Mouse (Mus musculus): Measurements from ENCODE around the gene Lmf1. TPM values are rescaled to one million over a fixed set of nuclear protein-coding genes. Genes with fewer than 3 reads are reported as not detected.

Lmf1 gene
- total RNA-seq, 1 experiment from 2014 or later: 6.7 TPM

Other genes starting within 250 kb of the Lmf1 start
- gene Tpsab1, start 233.5 kb upstream of the Lmf1 start, total RNA-seq (2017): not detected in 2 replicates
- gene Tpsb2, start 212.8 kb upstream of the Lmf1 start, total RNA-seq (2017): not detected in 2 replicates
- gene Tpsg1, start 209.8 kb upstream of the Lmf1 start, total RNA-seq (2017): not detected in 2 replicates
- 0.74 TPM in 1 of 2 replicates, not detected in the other for gene Cacna1h, start 145.3 kb upstream of the Lmf1 start, total RNA-seq (2017)
- gene Tekt4, start 124.5 kb upstream of the Lmf1 start, total RNA-seq (2017): not detected in 2 replicates
- not detected in 2 replicates for gene Sstr5, start 81.8 kb upstream of the Lmf1 start, total RNA-seq (2017)
- gene Sox8, start 8.4 kb upstream of the Lmf1 start, total RNA-seq (2017): not detected in 2 replicates
- not detected in 2 replicates for gene Gng13, start 138.1 kb downstream of the Lmf1 start, total RNA-seq (2017)
- gene Chtf18, start 148.3 kb downstream of the Lmf1 start, total RNA-seq (2017): 11.9 and 12.8 TPM in 2 replicates
- 1.8 and 4.6 TPM in 2 replicates for gene Rpusd1, start 148.6 kb downstream of the Lmf1 start, total RNA-seq (2017)
- gene Mslnl, start 157.0 kb downstream of the Lmf1 start, total RNA-seq (2017): not detected in 2 replicates
- gene Msln, start 175.3 kb downstream of the Lmf1 start, total RNA-seq (2017): not detected in 2 replicates
- gene Narfl, start 194.7 kb downstream of the Lmf1 start, total RNA-seq (2017): 13.4 and 21.5 TPM in 2 replicates
- 18.6 and 42.3 TPM in 2 replicates for gene Haghl, start 206.6 kb downstream of the Lmf1 start, total RNA-seq (2017)
- gene Ccdc78, start 207.5 kb downstream of the Lmf1 start, total RNA-seq (2017): 0.38 TPM in 1 of 2 replicates, not detected in the other
- gene Fam173a, start 213.8 kb downstream of the Lmf1 start, total RNA-seq (2017): 21.1 and 33.3 TPM in 2 replicates
- not detected in 2 replicates for gene AC134908.4, start 216.6 kb downstream of the Lmf1 start, total RNA-seq (2017)
- 24.9 and 26.5 TPM in 2 replicates for gene Metrn, start 218.1 kb downstream of the Lmf1 start, total RNA-seq (2017)
- 0.06 TPM in 1 of 2 replicates, not detected in the other for gene Fbxl16, start 230.0 kb downstream of the Lmf1 start, total RNA-seq (2017)
- 16.5 and 17.6 TPM in 2 replicates for gene Wdr24, start 244.5 kb downstream of the Lmf1 start, total RNA-seq (2017)
- gene Jmjd8, start 249.8 kb downstream of the Lmf1 start, total RNA-seq (2017): 23.2 and 25.3 TPM in 2 replicates